Mouse (Mus musculus) liver, embryonic 14.5 days (tissue): ENCODE results near the gene Fhod1. TPM values are rescaled to one million over a fixed set of nuclear protein-coding genes. Genes with fewer than 3 reads are reported as not detected.
A peak's percentile ranks its signal among the peaks of the same experiment; 100 is the strongest.

Experiments
- ATAC-seq: fragments of 200-750 bp; cut with Nextera tagmentation; 2 replicates; pipeline ENCODE4 v1.8.0; 2017; ENCODE audit warnings: moderate number of reproducible peaks, mild to moderate bottlenecking, moderate library complexity; ENCODE audit not compliant: insufficient read depth
- DNase-seq, 3 experiments: peaks; one replicate each; pipeline ENCODE4 v3.0.0-alpha.2; 2012 to 2013; ENCODE audit warnings: low read depth in 3 of 3, low spot score in 3 of 3
- H3K27ac ChIP-seq: fragments of 300-500 bp; sonication (generic); 2 replicates; pipeline ENCODE4 v1.5.1; 2014; ENCODE audit warnings: moderate library complexity, mild to moderate bottlenecking, control low read depth, inconsistent platforms
- H3K27me3 ChIP-seq: fragments of 300-500 bp; sonication (generic); 2 replicates; pipeline ENCODE4 v1.6.1; 2014; ENCODE audit warnings: mild to moderate bottlenecking, low read length, moderate library complexity; ENCODE audit not compliant: control insufficient read depth, insufficient read depth
- H3K36me3 ChIP-seq: fragments of 300-500 bp; sonication (generic); replicated peaks from 2 replicates; pipeline ENCODE4 v1.6.1; 2014; ENCODE audit warnings: low read depth; ENCODE audit not compliant: control insufficient read depth, insufficient read depth
- H3K4me1 ChIP-seq, 2 experiments: fragments of 200-500 bp in 1 of 2; fragments of 300-500 bp in 1 of 2; sonication (generic) in 1 of 2; replicated peaks; 2 replicates each; pipeline ENCODE4 v1.6.1; 2012 to 2014; ENCODE audit warnings: antibody characterized with exemption in 1 of 2, inconsistent platforms in 1 of 2, low read length in 1 of 2; ENCODE audit not compliant: control insufficient read depth in 2 of 2, insufficient read depth in 2 of 2
- H3K4me2 ChIP-seq: fragments of 300-500 bp; sonication (generic); 2 replicates; pipeline ENCODE4 v1.6.1; 2014; ENCODE audit warnings: low read depth, mild to moderate bottlenecking, control low read depth, moderate library complexity
- H3K4me3 ChIP-seq, 2 experiments: fragments of 200-500 bp in 1 of 2; fragments of 300-500 bp in 1 of 2; sonication (generic) in 1 of 2; 2 replicates each; pipeline ENCODE4 v1.5.1; 2012 to 2014; ENCODE audit warnings: low read depth in 2 of 2, low read length in 2 of 2, mild to moderate bottlenecking in 2 of 2, control low read depth in 1 of 2, inconsistent platforms in 1 of 2, moderate library complexity in 1 of 2; ENCODE audit not compliant: insufficient read depth in 1 of 2
- H3K9ac ChIP-seq: fragments of 300-500 bp; sonication (generic); replicated peaks from 2 replicates; pipeline ENCODE4 v1.6.1; 2014; ENCODE audit warnings: mild to moderate bottlenecking, control low read depth, moderate library complexity
- H3K9me3 ChIP-seq: fragments of 300-500 bp; sonication (generic); 2 replicates; pipeline ENCODE4 v1.6.1; 2016; ENCODE audit warnings: low read length, mixed read lengths; ENCODE audit not compliant: control insufficient read depth
- CTCF ChIP-seq: IDR thresholded peaks from 2 replicates; pipeline ENCODE4 v1.5.1; 2016; ENCODE audit warnings: antibody characterized with exemption, low read depth, control low read depth
- EP300 ChIP-seq: IDR thresholded peaks from 2 replicates; pipeline ENCODE4 v1.6.1; 2016; ENCODE audit warnings: antibody characterized with exemption, low read depth
- WGBS: fragments of 180-500 bp; shearing (Covaris S2); extraction: QIAGEN DNeasy Blood & Tissue Kit; methylation state at CpG from one replicate; pipeline ENCODE4 v1.1.7; 2014; ENCODE audit not compliant: insufficient replicate concordance; 5-methylcytosine and 5-hydroxymethylcytosine counted together
- polyA plus RNA-seq, 2 experiments: library from polyadenylated mRNA; depleted of rRNA in 1 of 2; stranded (reverse) in 1 of 2; unstranded in 1 of 2; fragments of >200 nt; fragmentation: Nextera tagmentation in 1 of 2; extraction: Ambion mirVana in 1 of 2; gene quantifications; 2 replicates each; pipeline versions ENCODE4 v1.2.1 to v1.2.3; 2012 to 2014

Fhod1 gene
- polyA plus RNA-seq, 2 experiments = 0.42 to 4.4 TPM

DNA sequence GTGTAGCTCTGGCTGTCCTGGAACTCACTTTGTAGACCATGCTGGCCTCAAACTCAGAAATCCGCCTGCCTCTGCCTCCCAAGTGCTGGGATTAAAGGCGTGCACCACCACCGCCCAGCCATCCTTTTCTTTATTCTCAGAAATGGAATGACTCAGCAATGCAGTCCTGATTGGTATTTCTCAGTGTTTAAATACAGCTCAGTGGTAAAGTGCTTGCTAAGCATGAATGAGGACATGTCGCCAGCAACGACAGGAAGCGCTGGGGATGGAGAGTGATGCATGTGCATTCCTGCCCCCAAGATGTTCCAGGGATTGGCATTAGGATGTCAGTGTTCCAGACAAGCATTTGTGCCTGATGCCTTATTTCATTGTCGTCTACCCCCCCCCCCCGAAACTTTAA is 44.4 kb downstream of the Fhod1 start:
- Histone ChIP-seq H3K27me3 (no peaks in the 10 kb centered on the region), H3K4me2 (peak overlapping the region; percentile 99; the same call in 1 of the 2 replicates), H3K9me3 (no peaks in the 10 kb centered on the region), H3K4me3 (no peak overlapping the region), H3K9ac (no peak overlapping the region), H3K4me1 (peaks cover 39 to 63% of the 10 kb centered on the region in 2 experiments), H3K27ac (no peak overlapping the region; the same call in none of the 2 replicates), H3K36me3 (peaks cover 82% of the 10 kb centered on the region)
- 60% methylated on average over 8 of the region's 8 CpGs for WGBS
- ATAC-seq = no peak
- TF ChIP-seq CTCF (no peak), EP300 (no peak)
- DNase-seq = no peak

DNA sequence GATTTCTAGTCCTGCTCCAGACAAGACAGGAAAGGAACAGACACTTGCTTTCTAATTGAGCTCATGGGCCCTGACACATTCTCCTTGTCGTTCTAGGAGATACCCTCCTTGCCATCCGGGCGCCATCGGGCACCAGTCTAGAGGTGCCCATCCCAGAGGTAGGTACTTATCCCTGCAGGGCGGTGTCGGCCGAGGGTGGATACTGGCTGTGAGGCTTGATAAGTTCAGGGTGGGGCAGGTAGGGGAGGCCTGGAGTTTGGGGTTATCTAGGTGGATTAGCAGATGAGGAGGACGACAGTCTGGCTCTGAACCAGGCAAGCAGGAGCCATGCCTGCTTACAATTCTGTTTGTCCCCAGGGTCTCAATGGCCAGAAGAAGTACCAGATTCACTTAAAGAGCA is 47.8 kb downstream of the Fhod1 start:
- Histone ChIP-seq H3K27ac (peak overlapping the region; percentile 97), H3K4me1 (peaks cover 43 to 68% of the 10 kb centered on the region in 2 experiments), H3K36me3 (peaks cover 63% of the 10 kb centered on the region), H3K4me3 (peak overlapping the region; percentile 94 to 97), H3K4me2 (peak overlapping the region; percentile 99), H3K27me3 (no peaks in the 10 kb centered on the region), H3K9me3 (no peaks in the 10 kb centered on the region), H3K9ac (peak overlapping the region; percentile 95)
- WGBS = 18% methylated on average over 8 of the region's 8 CpGs
- ATAC-seq (peak; percentile 89), DNase-seq (peak; percentile 88 to 90 (median 90))
- peak; percentile 91 for TF ChIP-seq EP300
- TF ChIP-seq CTCF = no peak

DNA sequence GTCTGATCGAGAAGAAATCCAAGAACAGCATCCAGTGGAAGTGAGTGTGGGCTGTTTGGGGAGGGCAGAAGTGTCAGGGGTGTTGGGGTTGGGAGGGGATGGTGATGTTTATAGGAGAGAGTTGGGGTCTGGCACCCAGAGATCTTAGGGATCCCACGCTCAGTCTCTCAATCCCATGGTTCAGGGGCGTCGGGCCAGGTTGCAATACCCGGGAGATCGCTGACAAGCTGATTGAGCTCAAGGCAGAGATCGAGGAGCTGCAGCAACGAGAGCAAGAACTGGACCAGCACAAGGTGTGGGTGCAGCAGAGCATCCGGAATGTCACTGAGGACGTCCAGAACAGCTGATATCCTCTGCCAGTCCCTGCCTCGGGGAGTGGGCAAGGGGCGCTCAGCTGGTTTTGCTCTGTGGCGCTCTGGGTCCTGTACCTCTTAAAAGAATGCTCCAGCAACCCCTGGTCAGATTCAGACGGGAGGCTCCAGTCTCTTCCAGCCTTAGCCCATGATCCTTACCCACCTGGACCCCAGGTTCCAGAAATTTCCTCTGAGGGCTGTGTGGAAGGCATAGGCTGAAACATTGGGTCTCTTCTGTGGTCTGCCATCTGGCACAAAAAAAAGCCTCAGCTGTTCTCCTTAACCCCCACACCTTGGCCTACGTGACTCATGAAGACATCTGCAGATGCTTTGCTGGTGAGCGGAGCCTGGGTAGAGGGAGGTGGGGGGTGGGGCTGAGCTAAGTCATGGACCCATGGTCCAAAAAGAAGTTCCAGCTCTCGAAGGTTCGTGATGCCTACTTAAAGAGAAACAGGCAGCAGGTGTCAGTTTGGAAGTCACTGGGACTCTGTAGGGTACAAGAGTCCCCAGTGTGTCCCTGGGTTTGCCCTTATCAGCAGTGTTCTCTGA is 49.2 kb downstream of the Fhod1 start:
- H3K27ac ChIP-seq = peak overlapping the region; percentile 97
- peaks cover 43 to 55% of the 10 kb centered on the region in 2 experiments for H3K4me1 ChIP-seq
- peak in 1 of 3 experiments; percentile 55 for DNase-seq
- H3K9ac ChIP-seq = peak overlapping the region; percentile 95
- no peak for TF ChIP-seq EP300
- no peak for TF ChIP-seq CTCF
- H3K4me3 ChIP-seq = peak overlapping the region; percentile 97 to 98
- WGBS = 16% methylated on average over 18 of the region's 18 CpGs
- H3K36me3 ChIP-seq = peaks cover 49% of the 10 kb centered on the region
- H3K27me3 ChIP-seq = no peaks in the 10 kb centered on the region
- H3K4me2 ChIP-seq = peak overlapping the region; percentile 99
- ATAC-seq = peak; percentile 12; the same call in 1 of the 2 replicates
- H3K9me3 ChIP-seq = no peaks in the 10 kb centered on the region

DNA sequence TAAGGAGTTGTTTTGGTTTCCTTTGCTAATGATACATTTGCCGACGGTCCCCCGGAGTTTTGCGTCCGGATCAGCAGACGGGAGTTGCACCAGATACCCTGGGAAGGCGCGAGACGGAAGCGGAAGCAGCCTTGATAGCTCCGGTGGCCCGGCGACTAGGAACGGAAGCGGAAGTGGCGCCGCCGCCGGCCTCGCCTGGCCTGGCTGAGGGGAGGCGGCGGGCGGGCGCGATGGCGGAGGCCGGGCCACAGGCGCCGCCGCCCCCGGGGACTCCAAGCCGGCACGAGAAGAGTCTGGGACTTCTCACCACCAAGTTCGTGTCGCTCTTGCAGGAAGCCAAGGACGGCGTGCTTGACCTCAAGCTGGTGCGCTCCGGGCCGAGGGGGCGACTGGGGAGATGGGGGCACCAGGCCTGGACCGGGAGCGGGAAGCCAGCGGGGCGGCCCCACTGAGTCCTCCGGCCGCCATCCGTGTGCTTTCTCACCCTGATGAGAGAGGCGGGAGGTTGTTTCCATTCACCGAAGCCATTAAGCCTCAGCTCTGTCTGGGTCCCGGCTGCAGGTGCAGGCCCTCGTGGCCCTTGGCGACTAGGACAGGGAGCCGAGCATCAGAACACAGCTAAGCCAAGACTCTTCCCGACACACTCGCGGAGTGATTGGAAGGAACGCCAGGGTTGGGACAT is 50.1 kb downstream of the Fhod1 start, which contains the start of gene E2f4:
TSS of gene E2f4 (plus strand) at position 153 of the 682 bp plus-strand sequence.
- TF ChIP-seq CTCF = 0 out of 2 replicates have a peak, but pooled peaks have one; percentile 5
- TF ChIP-seq EP300 = no peak; the same call in 1 of the 2 replicates
- Histone ChIP-seq H3K27ac (peak within 1 kb of the TSS; percentile 97), H3K4me1 (peaks cover 38 to 46% of the 10 kb centered on the region in 2 experiments), H3K9me3 (no peaks in the 10 kb centered on the region), H3K4me2 (peak within 1 kb of the TSS; percentile 99), H3K36me3 (peaks cover 40% of the 10 kb centered on the region), H3K4me3 (peak within 1 kb of the TSS; percentile 97 to 98), H3K27me3 (no peaks in the 10 kb centered on the region), H3K9ac (peak within 1 kb of the TSS; percentile 95)
- peak; percentile 84 to 86 (median 86) for DNase-seq
- under 1% methylated on average over 58 of the region's 58 CpGs for WGBS
- ATAC-seq = peak; percentile 72
